Mouse (Mus musculus): ENCODE measurements at regions not wholly inside any gene's neighbourhood (a gene's known extent, or its start where the extent isn't known, plus 50 kb on each side); places are given as distances from the start of the nearest gene placed in this dataset.

DNA sequence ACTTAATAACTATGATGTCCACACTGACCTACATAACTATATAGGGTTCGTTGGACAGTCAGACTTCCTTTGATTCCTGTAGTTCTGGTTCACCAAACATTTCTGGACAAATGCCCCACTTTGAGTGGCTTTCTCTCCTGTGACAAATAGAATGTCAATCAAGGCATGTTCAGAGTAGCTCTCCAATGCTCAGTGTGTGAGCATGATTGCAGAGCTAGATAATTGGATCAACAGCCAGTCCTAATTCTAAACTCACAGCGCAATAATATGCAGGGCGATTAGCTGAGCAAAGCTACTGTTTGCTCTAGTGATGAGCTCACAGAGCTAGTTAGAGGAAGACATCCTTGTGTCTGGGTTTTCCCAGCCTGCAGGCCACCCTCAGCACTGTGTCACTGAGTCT, 692.1 kb downstream of the Tmem132b start:
- no peak for TF ChIP-seq CTCF (IDR thresholded peaks at IDR 0.05; ENCODE audit: low read depth, low read length)
- TF ChIP-seq EP300 (IDR thresholded peaks at IDR 0.05; ENCODE audit: insufficient read depth, low read depth, low read length): no peak
- no peak for TF ChIP-seq POLR2A (IDR thresholded peaks at IDR 0.05; ENCODE audit: insufficient read depth, low read length)

Measured in ES-Bruce4 (cell line).